Mouse (Mus musculus) lung, postnatal 14 days (tissue): ENCODE results near the gene Plscr1.

Experiments
- DNase-seq: peaks from one replicate; pipeline ENCODE4 v3.0.0; 2021

The Plscr1 gene

DNA sequence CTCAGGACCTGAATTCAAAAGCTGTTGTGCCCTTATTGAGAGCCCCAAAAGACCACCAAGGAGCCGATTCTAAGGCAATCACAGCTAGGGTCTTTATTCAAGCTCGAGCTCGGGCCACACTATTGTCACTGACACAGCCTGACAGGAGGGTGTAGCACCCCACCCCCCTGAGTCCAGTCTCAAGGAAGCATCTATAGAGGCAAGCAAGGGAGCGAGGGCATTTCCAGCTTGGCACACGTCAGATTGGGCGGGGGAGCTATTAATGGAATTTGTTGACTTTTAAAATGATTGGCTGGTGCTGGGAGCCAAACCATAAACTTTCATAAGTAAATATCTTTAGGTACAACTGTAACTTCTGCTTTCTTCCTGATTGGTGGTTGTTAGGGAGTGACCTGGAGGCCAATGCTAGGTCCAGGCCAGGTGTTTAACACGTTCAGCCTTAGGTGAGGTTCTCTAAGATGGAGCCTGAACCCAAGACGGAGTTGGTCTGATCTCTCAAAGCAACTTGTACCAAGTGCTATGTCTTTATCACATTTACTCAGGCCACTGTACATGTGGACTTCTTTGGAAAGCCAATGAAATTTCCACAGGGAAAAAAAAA is 56.2 kb downstream of the Plscr1 start:
- DNase-seq: no peak

DNA sequence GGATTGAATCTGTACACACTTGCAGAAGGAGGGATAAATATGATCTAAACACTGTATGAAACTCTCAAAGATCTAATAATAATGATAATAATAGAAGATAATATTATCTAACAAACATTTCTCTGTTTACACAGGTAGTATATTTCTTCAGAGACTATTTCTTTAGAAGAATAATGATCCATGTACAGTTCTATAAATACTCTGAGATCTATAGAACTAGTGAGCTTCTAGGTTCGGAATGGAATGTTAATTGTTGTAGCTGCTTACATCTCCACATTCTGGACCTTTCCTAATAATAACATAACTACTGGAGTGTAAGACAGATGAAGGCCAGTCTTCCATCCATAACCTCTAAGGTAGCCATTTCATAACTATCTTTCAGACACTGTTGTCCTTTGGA is 59.5 kb downstream of the Plscr1 start, which contains the start of gene 1700057G04Rik:
TSS of gene 1700057G04Rik (plus strand) at position 301 of the 400 bp plus-strand sequence.
- no peak for DNase-seq

DNA sequence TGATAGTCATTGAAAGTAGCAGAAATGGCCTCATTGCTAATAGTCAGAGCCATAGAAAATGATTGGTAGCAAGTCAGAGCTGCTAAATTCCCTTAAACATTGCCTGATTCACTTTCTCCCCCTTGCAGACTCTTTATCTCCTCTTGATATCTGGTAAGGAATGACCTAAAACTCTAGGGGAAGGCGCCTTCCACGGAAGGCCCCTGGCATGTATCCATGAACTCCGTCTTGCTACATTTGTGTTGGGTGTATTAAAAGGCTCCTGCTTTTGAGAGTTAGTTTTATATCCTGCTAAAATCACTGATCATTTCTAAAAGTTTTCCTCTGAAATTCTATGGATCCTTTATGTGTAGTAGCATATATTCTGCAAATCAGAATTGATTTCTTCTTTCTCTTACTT is 67.2 kb downstream of the Plscr1 start:
- DNase-seq: no peak
